Mouse (Mus musculus): ENCODE measurements around the gene Parp2. TPM values are rescaled to one million over a fixed set of nuclear protein-coding genes. Genes with fewer than 3 reads are reported as not detected.

Parp2 gene
- polyA plus RNA-seq (2014; fragmentation: Nextera tagmentation; extraction: Ambion mirVana) = 63.6 and 66.0 TPM in 2 replicates

DNA sequence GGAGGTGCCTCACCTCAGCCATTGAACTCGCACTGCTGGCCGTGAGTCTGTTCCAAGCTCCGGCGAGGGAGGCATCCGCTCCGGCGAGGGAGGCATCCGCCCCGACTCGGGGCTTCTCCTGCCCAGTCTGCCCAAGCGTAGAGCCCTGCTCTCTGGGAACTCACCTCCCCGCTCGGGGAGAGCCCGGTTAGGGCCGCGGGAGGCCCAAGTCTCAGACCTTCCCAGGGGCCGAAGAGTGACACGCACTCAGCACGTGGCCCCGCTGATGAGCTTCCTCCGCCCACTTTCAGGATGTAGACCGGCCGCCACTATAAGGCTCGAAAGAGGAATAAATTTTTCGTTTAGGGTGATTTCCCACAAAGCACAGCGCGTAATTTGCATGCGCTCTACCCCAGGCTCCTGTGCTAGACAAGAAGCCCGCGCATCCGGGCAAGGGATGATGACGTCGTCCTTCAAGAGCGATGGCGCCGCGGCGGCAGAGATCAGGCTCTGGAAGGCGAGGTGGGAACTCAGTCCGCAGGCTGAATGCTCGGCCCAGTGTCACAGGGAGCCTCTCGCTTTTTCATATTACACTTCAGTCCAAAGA is at the start of gene Parp2, which contains the start of gene Ccnb1ip1:
Parp2 (plus strand) TSS at position 355 of the 586 bp plus-strand sequence.
Ccnb1ip1 (minus strand) TSS at position 246 of the 586 bp plus-strand sequence.
- under 1% methylated on average over 42 of the region's 42 CpGs for WGBS
- peak within 1 kb of the TSS; percentile 45 for H3K4me3 ChIP-seq (ENCODE audit: low read depth, low read length)

GRCm38 (mm10) chr14:50758416-50759085 is 49.1 kb upstream of the Parp2 start:
- 87% methylated on average over 5 of the region's 5 CpGs for WGBS
- H3K9ac ChIP-seq (ENCODE audit: low read depth, low read length) = no peak overlapping the region
- ATAC-seq (ENCODE audit: low FRiP score) (no peak), DNase-seq (ENCODE audit: low spot score) (no peak)
- no peaks in the 10 kb centered on the region for H3K36me3 ChIP-seq (ENCODE audit: control insufficient read depth, insufficient read depth, low read length)
- no peak overlapping the region for H3K4me3 ChIP-seq (ENCODE audit: low read depth, low read length)
- no peaks in the 10 kb centered on the region for H3K27me3 ChIP-seq (ENCODE audit: control insufficient read depth, insufficient read depth, low read length)
- no peaks in the 10 kb centered on the region for H3K4me1 ChIP-seq (replicated peaks; ENCODE audit: control insufficient read depth, insufficient read depth, low read length)
- H3K4me2 ChIP-seq (replicated peaks; ENCODE audit: low read depth, low read length) = no peak overlapping the region
- H3K9me3 ChIP-seq (ENCODE audit: control insufficient read depth, low read length) = no peaks in the 10 kb centered on the region
- H3K27ac ChIP-seq (ENCODE audit: low read depth, low read length) = no peak overlapping the region

More for the DNA sequence above, at the start of gene Parp2, which contains the start of gene Ccnb1ip1:
- peak; percentile 96 for DNase-seq (ENCODE audit: low spot score)
- ATAC-seq (ENCODE audit: low FRiP score) = peak; percentile 97
- Histone ChIP-seq H3K9ac (ENCODE audit: low read depth, low read length) (peak within 1 kb of the TSS; percentile 70), H3K4me2 (replicated peaks; ENCODE audit: low read depth, low read length) (peak within 1 kb of the TSS; percentile 47), H3K27ac (ENCODE audit: low read depth, low read length) (peak within 1 kb of the TSS; percentile 80), H3K27me3 (ENCODE audit: control insufficient read depth, insufficient read depth, low read length) (no peaks in the 10 kb centered on the region), H3K36me3 (ENCODE audit: control insufficient read depth, insufficient read depth, low read length) (no peaks in the 10 kb centered on the region), H3K9me3 (ENCODE audit: control insufficient read depth, low read length) (no peaks in the 10 kb centered on the region), H3K4me1 (replicated peaks; ENCODE audit: control insufficient read depth, insufficient read depth, low read length) (no peaks in the 10 kb centered on the region)

DNA sequence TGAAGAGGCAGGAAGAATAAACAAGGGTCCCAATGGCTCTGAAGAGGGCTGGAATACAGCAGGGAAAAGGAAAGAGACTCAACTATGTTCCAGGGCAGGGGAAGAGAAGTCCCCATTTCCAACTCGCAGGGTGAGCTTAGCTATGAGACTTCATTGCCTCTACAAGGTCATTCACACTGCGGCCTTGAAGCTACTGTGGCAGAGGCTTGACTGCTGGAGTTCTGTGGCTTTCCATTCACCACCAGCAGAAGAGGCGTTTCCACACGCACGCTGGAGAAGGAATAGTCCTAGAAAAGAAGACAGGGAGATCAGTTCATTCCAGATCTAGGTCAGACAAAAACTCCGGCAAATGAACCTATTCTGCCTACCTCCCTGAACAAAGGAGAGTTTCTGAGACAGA is 41.9 kb upstream of the Parp2 start:
- Histone ChIP-seq H3K9me3 (ENCODE audit: control insufficient read depth, low read length) (no peaks in the 10 kb centered on the region), H3K4me1 (replicated peaks; ENCODE audit: control insufficient read depth, insufficient read depth, low read length) (no peaks in the 10 kb centered on the region), H3K27me3 (ENCODE audit: control insufficient read depth, insufficient read depth, low read length) (no peaks in the 10 kb centered on the region), H3K4me2 (replicated peaks; ENCODE audit: low read depth, low read length) (no peak overlapping the region), H3K4me3 (ENCODE audit: low read depth, low read length) (no peak overlapping the region), H3K9ac (ENCODE audit: low read depth, low read length) (no peak overlapping the region), H3K36me3 (ENCODE audit: control insufficient read depth, insufficient read depth, low read length) (no peaks in the 10 kb centered on the region), H3K27ac (ENCODE audit: low read depth, low read length) (no peak overlapping the region)
- 96% methylated on average over 6 of the region's 6 CpGs for WGBS
- ATAC-seq (ENCODE audit: low FRiP score) = no peak
- DNase-seq (ENCODE audit: low spot score) = no peak

- H3K36me3 ChIP-seq (ENCODE audit: control insufficient read depth, insufficient read depth, low read length) = peaks cover 6% of the 10 kb centered on the region; the same call in 1 of the 2 replicates
- WGBS = 79% methylated on average over 2 of the region's 2 CpGs
- H3K9me3 ChIP-seq (ENCODE audit: control insufficient read depth, low read length) = no peaks in the 10 kb centered on the region
- no peak overlapping the region for H3K9ac ChIP-seq (ENCODE audit: low read depth, low read length)
- no peaks in the 10 kb centered on the region for H3K4me1 ChIP-seq (replicated peaks; ENCODE audit: control insufficient read depth, insufficient read depth, low read length)
- H3K4me2 ChIP-seq (replicated peaks; ENCODE audit: low read depth, low read length) = no peak overlapping the region
- no peak overlapping the region for H3K4me3 ChIP-seq (ENCODE audit: low read depth, low read length)
- no peak for ATAC-seq (ENCODE audit: low FRiP score)
- peak; percentile 9 for DNase-seq (ENCODE audit: low spot score)
- no peaks in the 10 kb centered on the region for H3K27me3 ChIP-seq (ENCODE audit: control insufficient read depth, insufficient read depth, low read length)
- no peak overlapping the region for H3K27ac ChIP-seq (ENCODE audit: low read depth, low read length)
These were observed 36.3 kb upstream of the Parp2 start for GRCm38 (mm10) chr14:50771342-50771741.

DNA sequence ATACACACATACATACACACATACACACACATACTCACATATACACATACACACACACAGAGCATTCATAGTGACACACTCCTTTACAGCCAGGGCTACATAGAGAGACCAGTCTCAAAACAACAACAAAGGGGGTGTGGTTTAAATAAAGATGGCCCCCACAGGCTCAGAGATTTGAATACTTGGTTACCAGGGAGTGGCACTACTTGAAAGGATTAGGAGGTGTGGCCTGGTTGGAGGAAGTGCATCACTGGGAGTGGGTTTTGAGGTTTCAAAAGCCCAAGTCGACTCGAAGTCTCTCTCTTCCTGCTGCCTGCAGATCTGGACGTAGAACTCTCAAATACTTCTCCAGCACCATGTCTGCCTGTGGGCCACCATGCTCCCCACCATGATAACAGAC is 25.5 kb upstream of the Parp2 start:
- Histone ChIP-seq H3K9ac (ENCODE audit: low read depth, low read length) (no peak overlapping the region), H3K9me3 (ENCODE audit: control insufficient read depth, low read length) (no peaks in the 10 kb centered on the region), H3K4me2 (replicated peaks; ENCODE audit: low read depth, low read length) (no peak overlapping the region), H3K36me3 (ENCODE audit: control insufficient read depth, insufficient read depth, low read length) (peaks cover 3% of the 10 kb centered on the region; the same call in 1 of the 2 replicates), H3K27me3 (ENCODE audit: control insufficient read depth, insufficient read depth, low read length) (no peaks in the 10 kb centered on the region), H3K4me1 (replicated peaks; ENCODE audit: control insufficient read depth, insufficient read depth, low read length) (no peaks in the 10 kb centered on the region), H3K4me3 (ENCODE audit: low read depth, low read length) (no peak overlapping the region), H3K27ac (ENCODE audit: low read depth, low read length) (no peak overlapping the region)
- DNase-seq (ENCODE audit: low spot score) = no peak
- no peak for ATAC-seq (ENCODE audit: low FRiP score)
- WGBS = 96% methylated on average over 3 of the region's 3 CpGs

DNA sequence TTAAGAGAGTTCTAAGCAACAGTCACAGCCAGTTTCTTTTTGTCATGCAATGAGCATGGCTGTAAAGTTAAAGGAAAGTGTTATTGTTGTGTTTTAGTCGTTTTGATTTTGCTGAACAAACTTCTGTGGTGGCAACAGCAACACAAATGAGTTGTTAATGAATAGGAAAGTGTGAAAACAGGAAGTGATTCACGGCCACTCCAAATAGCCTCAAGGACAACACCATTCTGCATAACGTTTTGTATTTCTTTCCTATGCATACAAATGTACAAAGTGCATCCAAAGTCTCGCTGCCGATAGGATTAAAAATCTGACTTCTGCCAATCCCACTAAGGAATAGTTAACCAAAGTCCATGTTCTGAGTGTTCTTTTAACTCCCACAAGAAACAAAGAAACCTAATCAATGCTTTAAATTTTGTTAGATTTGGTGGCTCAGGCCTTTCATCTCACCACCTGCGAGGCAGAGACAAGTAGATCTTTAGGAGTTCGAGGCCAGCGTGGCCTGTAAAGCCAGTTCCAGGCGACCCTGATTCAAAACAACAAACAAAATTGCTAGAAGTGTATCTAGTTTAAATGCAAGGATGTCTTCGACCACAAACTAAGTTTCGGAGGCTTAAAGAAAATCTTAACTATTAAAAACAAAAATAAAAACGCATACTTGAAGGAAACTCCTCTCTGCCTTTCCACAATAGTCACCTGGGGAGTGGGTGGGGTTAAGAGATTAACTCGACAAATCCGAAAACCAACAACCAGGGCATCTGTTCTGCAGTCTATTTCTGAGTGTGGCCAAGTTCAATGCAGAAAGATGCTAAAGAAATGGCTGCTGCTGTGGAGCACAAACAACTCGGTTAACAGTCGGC is 23.0 kb upstream of the Parp2 start:
- no peaks in the 10 kb centered on the region for H3K4me1 ChIP-seq (replicated peaks; ENCODE audit: control insufficient read depth, insufficient read depth, low read length)
- 29% methylated on average over 16 of the region's 16 CpGs for WGBS
- peak overlapping the region; percentile 37 for H3K4me2 ChIP-seq (replicated peaks; ENCODE audit: low read depth, low read length)
- DNase-seq (ENCODE audit: low spot score) = no peak
- no peak for ATAC-seq (ENCODE audit: low FRiP score)
- H3K27ac ChIP-seq (ENCODE audit: low read depth, low read length) = no peak overlapping the region
- H3K4me3 ChIP-seq (ENCODE audit: low read depth, low read length) = peak overlapping the region; percentile 77
- H3K9me3 ChIP-seq (ENCODE audit: control insufficient read depth, low read length) = no peaks in the 10 kb centered on the region
- H3K36me3 ChIP-seq (ENCODE audit: control insufficient read depth, insufficient read depth, low read length) = peaks cover 3% of the 10 kb centered on the region; the same call in 1 of the 2 replicates
- H3K9ac ChIP-seq (ENCODE audit: low read depth, low read length) = peak overlapping the region; percentile 82
- H3K27me3 ChIP-seq (ENCODE audit: control insufficient read depth, insufficient read depth, low read length) = no peaks in the 10 kb centered on the region

DNA sequence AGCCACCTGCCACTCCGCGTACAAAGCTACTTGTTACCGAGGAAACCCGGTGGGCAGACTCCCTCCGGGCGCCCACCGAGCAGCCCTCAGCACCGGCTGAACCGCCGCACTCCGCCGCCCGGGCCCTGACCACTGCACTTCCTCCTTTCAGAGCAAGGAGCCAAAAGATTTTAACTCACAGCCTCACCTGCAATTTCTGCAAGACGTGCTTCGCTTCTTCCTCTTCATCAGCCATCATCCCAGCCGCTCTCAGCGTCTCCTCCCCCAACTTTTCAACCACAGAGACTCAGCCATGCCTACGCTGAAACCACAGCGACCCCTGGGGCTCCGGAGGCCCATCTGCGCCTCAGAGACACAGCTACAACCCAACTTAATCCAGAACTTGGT is 22.4 kb upstream of the Parp2 start, which contains the start of gene Ttc5:
Ttc5 (minus strand) TSS at position 269 of the 387 bp plus-strand sequence.
- Histone ChIP-seq H3K4me3 (ENCODE audit: low read depth, low read length) (peak within 1 kb of the TSS; percentile 77), H3K27ac (ENCODE audit: low read depth, low read length) (no peak within 1 kb of the TSS), H3K36me3 (ENCODE audit: control insufficient read depth, insufficient read depth, low read length) (peaks cover 3% of the 10 kb centered on the region; the same call in 1 of the 2 replicates), H3K9me3 (ENCODE audit: control insufficient read depth, low read length) (no peaks in the 10 kb centered on the region), H3K4me2 (replicated peaks; ENCODE audit: low read depth, low read length) (peak within 1 kb of the TSS; percentile 37), H3K4me1 (replicated peaks; ENCODE audit: control insufficient read depth, insufficient read depth, low read length) (no peaks in the 10 kb centered on the region), H3K9ac (ENCODE audit: low read depth, low read length) (peak within 1 kb of the TSS; percentile 82), H3K27me3 (ENCODE audit: control insufficient read depth, insufficient read depth, low read length) (no peaks in the 10 kb centered on the region)
- 0% methylated on average over 21 of the region's 21 CpGs for WGBS
- DNase-seq (ENCODE audit: low spot score) = peak; percentile 97
- peak; percentile 94 for ATAC-seq (ENCODE audit: low FRiP score)

DNA sequence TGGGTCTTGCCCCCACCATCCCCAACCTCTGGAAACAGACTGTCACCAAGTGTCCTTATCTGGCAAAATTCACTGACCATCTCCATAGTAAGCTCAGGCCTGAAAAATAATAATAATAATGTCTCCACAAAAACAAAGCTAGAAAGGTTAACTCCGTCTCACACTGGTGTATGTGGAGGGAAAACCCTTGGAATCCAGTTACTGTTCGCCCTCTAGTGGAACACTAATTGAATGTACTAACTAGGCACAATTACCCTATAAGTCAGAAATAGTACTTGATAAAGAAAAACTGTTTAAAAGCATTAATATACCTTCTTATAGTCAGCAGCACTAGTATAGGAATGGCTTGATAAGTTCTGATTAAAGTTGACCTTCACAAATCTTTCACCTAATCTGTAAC is 19.5 kb upstream of the Parp2 start:
- H3K27ac ChIP-seq (ENCODE audit: low read depth, low read length) = no peak overlapping the region
- DNase-seq (ENCODE audit: low spot score) (no peak), ATAC-seq (ENCODE audit: low FRiP score) (no peak)
- H3K4me1 ChIP-seq (replicated peaks; ENCODE audit: control insufficient read depth, insufficient read depth, low read length) = no peaks in the 10 kb centered on the region
- no peak overlapping the region for H3K4me2 ChIP-seq (replicated peaks; ENCODE audit: low read depth, low read length)
- 15% methylated on average over 2 of the region's 2 CpGs for WGBS
- H3K9ac ChIP-seq (ENCODE audit: low read depth, low read length) = no peak overlapping the region
- H3K4me3 ChIP-seq (ENCODE audit: low read depth, low read length) = no peak overlapping the region
- no peaks in the 10 kb centered on the region for H3K9me3 ChIP-seq (ENCODE audit: control insufficient read depth, low read length)
- no peaks in the 10 kb centered on the region for H3K27me3 ChIP-seq (ENCODE audit: control insufficient read depth, insufficient read depth, low read length)
- H3K36me3 ChIP-seq (ENCODE audit: control insufficient read depth, insufficient read depth, low read length) = no peaks in the 10 kb centered on the region

Measured in hindbrain, embryonic 11.5 days (tissue).